Mouse (Mus musculus) heart, embryonic 16.5 days (tissue): ENCODE measurements around the gene Accsl. TPM values are rescaled to one million over a fixed set of nuclear protein-coding genes. Genes with fewer than 3 reads are reported as not detected.

Experiments
- ATAC-seq: fragments of 200-750 bp; cut with Nextera tagmentation; replicated peaks from 2 replicates; pipeline ENCODE4 v1.8.0; 2017; ENCODE audit warnings: moderate number of reproducible peaks; ENCODE audit not compliant: insufficient read depth, low FRiP score; ENCODE audit errors: extremely low read depth
- H3K27ac ChIP-seq: fragments of 300-500 bp; sonication (generic); 2 replicates; pipeline ENCODE4 v1.5.1; 2014; ENCODE audit warnings: mild to moderate bottlenecking, low read length, control low read depth, moderate library complexity
- H3K27me3 ChIP-seq: fragments of 300-500 bp; sonication (generic); 2 replicates; pipeline ENCODE4 v1.6.1; 2014; ENCODE audit warnings: low read length, mixed read lengths; ENCODE audit not compliant: control insufficient read depth, insufficient read depth
- H3K36me3 ChIP-seq: fragments of 300-500 bp; sonication (generic); 2 replicates; pipeline ENCODE4 v1.6.1; 2014; ENCODE audit not compliant: control insufficient read depth, insufficient read depth
- H3K4me1 ChIP-seq: fragments of 300-500 bp; sonication (generic); 2 replicates; pipeline ENCODE4 v1.6.1; 2014; ENCODE audit warnings: low read length, mixed read lengths; ENCODE audit not compliant: control insufficient read depth, insufficient read depth
- H3K4me2 ChIP-seq: fragments of 300-500 bp; sonication (generic); 2 replicates; pipeline ENCODE4 v1.6.1; 2014; ENCODE audit warnings: low read depth, mild to moderate bottlenecking, control low read depth, low read length
- H3K4me3 ChIP-seq: fragments of 300-500 bp; sonication (generic); 2 replicates; pipeline ENCODE4 v1.5.1; 2014; ENCODE audit warnings: mild to moderate bottlenecking, control low read depth, low read length
- H3K9ac ChIP-seq: fragments of 300-500 bp; sonication (generic); 2 replicates; pipeline ENCODE4 v1.6.1; 2014; ENCODE audit warnings: low read length, control low read depth
- H3K9me3 ChIP-seq: fragments of 300-500 bp; sonication (generic); replicated peaks from 2 replicates; pipeline ENCODE4 v1.6.1; 2016; ENCODE audit warnings: low read length; ENCODE audit not compliant: control insufficient read depth
- WGBS: fragments of 180-500 bp; shearing (Covaris S2); extraction: QIAGEN DNeasy Blood & Tissue Kit; methylation state at CpG from one replicate; pipeline ENCODE4 v1.1.7; 2014; 5-methylcytosine and 5-hydroxymethylcytosine counted together
- polyA plus RNA-seq: library from polyadenylated mRNA; unstranded; fragments of >200 nt; fragmentation: Nextera tagmentation; extraction: Ambion mirVana; gene quantifications from 2 replicates; pipeline ENCODE4 v1.2.1, GENCODE M21; 2015

Gene Accsl
- polyA plus RNA-seq, 1 experiment from 2014 or later: not detected

DNA sequence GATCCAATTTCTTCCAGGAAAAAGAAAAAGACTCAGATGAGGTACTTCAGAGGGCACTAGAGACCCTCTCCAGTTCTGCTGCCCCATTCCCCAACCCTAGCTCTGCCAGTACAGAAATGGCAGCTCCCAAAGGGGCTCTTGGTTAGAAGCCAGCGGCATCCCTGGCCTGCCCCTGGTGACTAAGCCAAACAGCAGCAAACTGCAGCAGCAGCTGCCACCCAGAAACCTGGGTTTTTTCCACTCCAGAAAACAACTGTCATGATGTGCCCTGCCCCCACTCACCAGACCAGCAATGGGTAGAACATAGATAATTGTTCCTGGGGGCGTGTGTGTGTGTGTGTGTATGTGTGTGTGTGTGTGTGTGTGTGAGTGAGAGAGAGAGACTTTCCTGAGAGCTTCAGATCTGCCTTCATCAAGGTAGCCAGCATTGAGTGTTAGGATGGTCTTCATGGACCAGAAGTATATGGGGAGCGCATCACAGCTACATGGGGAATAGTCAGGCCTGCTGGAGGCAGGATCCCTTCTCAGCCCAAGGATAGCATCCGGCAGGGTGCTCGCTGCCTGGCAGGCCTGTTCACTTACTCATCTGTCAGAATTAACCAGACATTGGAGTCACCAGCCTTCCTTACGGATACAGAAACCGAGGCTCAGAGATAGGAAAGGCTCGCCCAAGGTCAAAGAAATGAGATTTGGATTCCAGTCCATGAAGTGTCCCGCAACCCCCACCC is 12.8 kb upstream of the Accsl start:
- WGBS: 70% methylated on average over 9 of the region's 9 CpGs
- ATAC-seq: no peak
- H3K27me3 ChIP-seq: no peaks in the 10 kb centered on the region
- no peak overlapping the region for H3K4me2 ChIP-seq
- no peaks in the 10 kb centered on the region for H3K9me3 ChIP-seq
- H3K4me1 ChIP-seq: peaks cover 15% of the 10 kb centered on the region
- no peak overlapping the region for H3K27ac ChIP-seq
- H3K36me3 ChIP-seq: no peaks in the 10 kb centered on the region
- no peak overlapping the region for H3K4me3 ChIP-seq
- no peak overlapping the region for H3K9ac ChIP-seq

- Histone ChIP-seq H3K9ac (no peak overlapping the region), H3K27me3 (no peaks in the 10 kb centered on the region), H3K4me3 (no peak overlapping the region), H3K36me3 (no peaks in the 10 kb centered on the region), H3K4me2 (no peak overlapping the region), H3K9me3 (no peaks in the 10 kb centered on the region), H3K27ac (no peak overlapping the region), H3K4me1 (peaks cover 12% of the 10 kb centered on the region)
- WGBS: 49% methylated on average over 3 of the region's 3 CpGs
- no peak for ATAC-seq
Measured at GRCm38 (mm10) chr2:93880981-93881380, 12.0 kb upstream of the Accsl start.

DNA sequence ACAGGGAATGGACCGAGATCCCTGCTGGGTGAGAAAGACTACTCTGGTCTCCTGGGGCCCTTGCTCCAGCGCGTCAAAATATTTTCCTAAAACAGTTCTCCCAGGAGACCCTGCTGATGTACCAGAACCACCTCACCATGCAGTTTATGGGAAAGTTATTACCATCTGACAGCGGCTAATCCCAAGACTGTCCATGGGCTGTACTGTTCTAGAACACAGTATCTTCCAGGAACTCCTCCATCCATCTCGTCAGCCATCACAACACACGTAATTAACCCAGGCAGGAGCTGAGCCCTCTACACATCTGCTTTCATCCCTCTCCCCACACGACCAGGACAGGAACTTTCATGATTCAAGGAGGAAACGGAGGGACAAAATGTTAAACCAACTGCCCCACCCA is 11.5 kb upstream of the Accsl start:
- no peaks in the 10 kb centered on the region for H3K36me3 ChIP-seq
- H3K9ac ChIP-seq: no peak overlapping the region
- H3K27ac ChIP-seq: no peak overlapping the region
- no peak for ATAC-seq
- peaks cover 10% of the 10 kb centered on the region for H3K4me1 ChIP-seq
- H3K4me2 ChIP-seq: no peak overlapping the region
- 64% methylated on average over 8 of the region's 8 CpGs for WGBS
- H3K9me3 ChIP-seq: no peaks in the 10 kb centered on the region
- no peaks in the 10 kb centered on the region for H3K27me3 ChIP-seq
- H3K4me3 ChIP-seq: no peak overlapping the region

DNA sequence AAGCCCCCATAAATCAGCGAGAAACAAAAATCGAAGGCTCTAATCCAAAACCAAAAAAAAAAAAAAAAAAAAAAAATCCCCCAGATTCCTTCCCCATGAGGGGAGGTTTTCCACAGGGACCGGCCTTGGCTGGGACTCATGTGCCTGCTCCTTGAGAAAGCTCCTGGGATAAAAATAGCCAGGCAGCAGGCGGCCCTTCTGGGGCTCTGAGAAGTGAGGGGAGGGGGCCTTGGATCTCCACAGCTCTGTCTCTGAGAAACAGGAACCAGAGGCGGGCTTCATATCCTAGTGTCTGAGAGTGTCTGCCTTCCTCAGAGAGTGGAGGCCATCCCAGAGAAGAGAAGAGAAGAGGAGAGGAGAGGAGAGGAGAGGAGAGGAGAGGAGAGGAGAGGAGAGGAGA is 8.0 kb upstream of the Accsl start:
- H3K27ac ChIP-seq: no peak overlapping the region
- ATAC-seq: peak; percentile 47; the same call in 1 of the 2 replicates
- no peaks in the 10 kb centered on the region for H3K36me3 ChIP-seq
- H3K4me1 ChIP-seq: peaks cover 10% of the 10 kb centered on the region
- 26% methylated on average over 5 of the region's 5 CpGs for WGBS
- no peaks in the 10 kb centered on the region for H3K27me3 ChIP-seq
- H3K4me3 ChIP-seq: no peak overlapping the region
- no peaks in the 10 kb centered on the region for H3K9me3 ChIP-seq
- no peak overlapping the region for H3K4me2 ChIP-seq
- H3K9ac ChIP-seq: no peak overlapping the region

GRCm38 (mm10) chr2:93874606-93875005 is 5.6 kb upstream of the Accsl start:
- no peaks in the 10 kb centered on the region for H3K27me3 ChIP-seq
- no peak overlapping the region for H3K4me3 ChIP-seq
- no peaks in the 10 kb centered on the region for H3K9me3 ChIP-seq
- no peak for ATAC-seq
- H3K36me3 ChIP-seq: no peaks in the 10 kb centered on the region
- 87% methylated on average over 3 of the region's 3 CpGs for WGBS
- H3K9ac ChIP-seq: no peak overlapping the region
- no peak overlapping the region for H3K4me2 ChIP-seq
- H3K4me1 ChIP-seq: no peaks in the 10 kb centered on the region; the same call in 1 of the 2 replicates
- no peak overlapping the region for H3K27ac ChIP-seq

DNA sequence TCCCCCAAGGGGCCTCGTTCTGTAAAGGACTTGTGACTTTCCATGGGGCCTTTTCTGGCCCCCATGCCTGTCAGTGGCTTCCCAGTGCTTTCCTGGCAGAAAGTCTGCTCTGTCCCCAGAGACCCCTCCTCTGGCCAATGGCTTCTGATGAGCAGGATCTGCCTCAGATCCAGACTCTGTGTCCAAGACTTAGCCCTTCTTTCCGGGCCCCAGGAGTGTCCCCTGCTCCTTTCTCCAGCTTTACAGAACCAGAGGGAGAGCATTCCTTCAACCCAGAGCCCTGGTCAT is 5.2 kb upstream of the Accsl start:
- Histone ChIP-seq H3K4me1 (no peaks in the 10 kb centered on the region; the same call in 1 of the 2 replicates), H3K9me3 (no peaks in the 10 kb centered on the region), H3K27ac (no peak overlapping the region), H3K9ac (no peak overlapping the region), H3K27me3 (no peaks in the 10 kb centered on the region), H3K4me3 (no peak overlapping the region), H3K4me2 (no peak overlapping the region), H3K36me3 (no peaks in the 10 kb centered on the region)
- no peak for ATAC-seq
- 19% methylated on average over 2 of the region's 2 CpGs for WGBS

DNA sequence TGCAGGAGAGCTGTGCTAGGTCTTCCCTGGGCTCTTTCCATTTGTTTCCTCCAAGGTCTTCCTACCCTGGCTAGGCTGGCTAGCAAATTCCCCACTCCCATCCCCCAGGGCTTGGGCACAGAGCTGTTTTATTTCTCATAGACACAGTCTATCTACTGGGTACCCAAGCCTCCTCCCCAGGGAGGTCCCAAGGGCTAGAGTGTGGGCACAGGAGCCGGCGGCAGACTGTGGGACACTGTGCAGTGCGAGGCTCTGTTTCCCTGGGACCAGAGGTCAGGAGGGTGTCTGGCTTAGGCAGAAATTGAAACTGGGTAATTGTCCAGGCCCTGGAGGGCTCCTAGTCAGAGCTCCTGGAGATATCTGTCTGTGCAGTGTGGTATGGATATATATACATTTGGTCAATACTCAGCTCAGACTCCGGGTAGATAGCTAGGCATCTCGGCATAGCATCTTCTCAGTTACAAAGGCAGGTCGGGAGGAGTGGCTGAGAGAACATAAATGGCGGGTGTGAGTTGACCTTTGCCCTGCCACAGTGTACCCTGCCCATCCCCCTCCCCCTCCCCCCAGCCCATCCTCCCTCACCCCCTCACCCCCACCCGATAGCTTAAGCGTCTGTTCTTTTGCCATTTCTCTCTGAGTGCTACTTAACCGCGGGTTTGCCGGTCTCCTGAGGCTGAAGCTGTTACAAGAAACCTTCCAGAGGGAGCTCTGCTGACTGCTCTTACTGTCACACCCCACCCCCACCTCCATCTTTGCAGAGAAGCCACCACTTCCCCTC is 4.7 kb upstream of the Accsl start:
- Histone ChIP-seq H3K4me1 (no peaks in the 10 kb centered on the region; the same call in 1 of the 2 replicates), H3K4me2 (no peak overlapping the region), H3K36me3 (no peaks in the 10 kb centered on the region), H3K27me3 (peaks cover 3% of the 10 kb centered on the region; the same call in 1 of the 2 replicates), H3K27ac (no peak overlapping the region), H3K9ac (no peak overlapping the region), H3K4me3 (no peak overlapping the region), H3K9me3 (no peaks in the 10 kb centered on the region)
- WGBS: 18% methylated on average over 12 of the region's 12 CpGs
- peak; percentile 24; the same call in 1 of the 2 replicates for ATAC-seq

GRCm38 (mm10) chr2:93872257-93872656 is 3.3 kb upstream of the Accsl start:
- Histone ChIP-seq H3K9ac (no peak overlapping the region), H3K4me3 (no peak overlapping the region), H3K4me1 (no peaks in the 10 kb centered on the region; the same call in 1 of the 2 replicates), H3K9me3 (no peaks in the 10 kb centered on the region), H3K4me2 (no peak overlapping the region), H3K27ac (no peak overlapping the region), H3K36me3 (no peaks in the 10 kb centered on the region), H3K27me3 (peaks cover 8% of the 10 kb centered on the region; the same call in 1 of the 2 replicates)
- no peak for ATAC-seq
- 82% methylated on average over 7 of the region's 7 CpGs for WGBS

- Histone ChIP-seq H3K4me3 (no peak overlapping the region), H3K27me3 (peaks cover 8% of the 10 kb centered on the region; the same call in 1 of the 2 replicates), H3K36me3 (no peaks in the 10 kb centered on the region), H3K4me2 (no peak overlapping the region), H3K9me3 (no peaks in the 10 kb centered on the region), H3K9ac (no peak overlapping the region), H3K4me1 (no peaks in the 10 kb centered on the region), H3K27ac (no peak overlapping the region)
- 88% methylated on average over 4 of the region's 4 CpGs for WGBS
- no peak for ATAC-seq
Measured at GRCm38 (mm10) chr2:93871411-93871925, 2.5 kb upstream of the Accsl start.
